Mouse (Mus musculus) monocyte, adult 5-6 weeks (primary cell): ENCODE results near the gene Gm36176. TPM values are rescaled to one million over a fixed set of nuclear protein-coding genes. Genes with fewer than 3 reads are reported as not detected.

Experiments
- ATAC-seq: fragments of 153-309, 156-312 bp; replicated peaks from 2 replicates; pipeline ENCODE4 v1.8.0; 2017; ENCODE audit warnings: mild to moderate bottlenecking; ENCODE audit not compliant: low TSS enrichment, insufficient number of reproducible peaks, severe bottlenecking, poor library complexity, low FRiP score
- total RNA-seq: library from RNA; stranded (forward); fragments of 200-1000, 200-491, 200-594 nt; gene quantifications from 3 replicates; pipeline ENCODE4 v1.2.3, GENCODE M21; 2017

Gm36176 gene
- total RNA-seq, 1 experiment from 2014 or later = not detected

DNA sequence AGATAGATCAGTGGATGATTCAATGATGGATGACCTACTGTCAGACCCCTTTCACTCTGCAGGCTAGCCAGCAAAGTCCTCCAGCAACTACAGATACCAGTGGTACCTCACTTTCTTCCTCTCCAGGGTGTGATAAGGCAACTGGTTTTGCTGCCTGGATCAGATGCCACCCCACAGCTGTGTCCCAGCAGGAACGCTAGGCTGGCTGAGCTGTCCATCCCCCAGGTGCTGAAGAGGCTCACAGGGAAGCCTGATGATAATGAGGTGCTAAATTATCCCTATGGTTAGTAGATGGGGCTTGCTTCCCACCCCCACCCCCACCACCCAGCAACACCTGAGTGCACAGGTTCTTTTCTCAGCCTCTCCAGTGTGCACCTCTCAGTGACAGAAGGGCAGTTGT lies 20.9 kb downstream of the Gm36176 start:
- no peak for ATAC-seq

DNA sequence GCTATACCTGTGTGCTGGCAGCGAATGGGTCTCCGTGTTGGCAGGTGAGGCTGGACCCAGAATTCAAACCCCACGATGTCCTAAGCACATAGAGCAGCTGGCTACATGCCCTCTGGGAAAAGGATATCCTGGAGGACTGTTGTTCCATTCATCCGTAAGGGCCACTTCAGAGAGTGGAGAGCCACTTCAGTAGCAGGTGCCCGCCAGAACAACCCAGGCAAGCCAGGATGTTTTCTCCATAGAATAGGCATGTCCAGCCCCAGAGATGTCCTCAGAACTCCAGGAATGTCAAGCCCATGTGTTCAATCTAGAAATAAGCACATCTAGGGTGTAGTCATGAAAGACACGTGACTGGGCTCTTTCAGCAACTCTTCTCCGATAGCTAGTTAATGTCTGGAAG lies 23.0 kb downstream of the Gm36176 start:
- no peak for ATAC-seq

GRCm38 (mm10) chr10:77878985-77879384 lies 32.4 kb downstream of the Gm36176 start:
- ATAC-seq = no peak

DNA sequence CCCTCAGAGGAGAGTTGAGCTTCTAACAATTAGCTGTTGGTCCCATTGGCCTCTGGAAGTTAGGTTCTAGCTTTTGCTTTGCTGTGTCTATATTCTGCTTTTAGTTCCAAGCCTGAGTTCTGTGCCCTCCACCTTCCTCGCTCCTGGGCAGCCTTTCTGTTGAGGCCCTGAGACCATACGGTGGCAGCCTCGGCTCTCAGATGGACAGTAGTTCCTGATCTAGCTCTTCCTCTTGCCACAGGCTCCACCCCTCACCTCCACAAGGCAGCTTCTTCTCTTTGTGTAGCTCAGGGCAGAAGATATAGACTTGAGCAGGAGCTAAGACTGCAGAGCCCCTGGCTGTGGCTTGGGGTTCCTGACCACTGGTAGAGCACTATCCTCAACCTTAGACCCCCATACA lies 33.7 kb downstream of the Gm36176 start:
- no peak for ATAC-seq

GRCm38 (mm10) chr10:77882553-77882952 lies 36.0 kb downstream of the Gm36176 start:
- no peak for ATAC-seq

GRCm38 (mm10) chr10:77886007-77886747 lies 39.6 kb downstream of the Gm36176 start:
- no peak for ATAC-seq

- ATAC-seq = no peak
Observed at GRCm38 (mm10) chr10:77890987-77891565, 44.5 kb downstream of the Gm36176 start.

DNA sequence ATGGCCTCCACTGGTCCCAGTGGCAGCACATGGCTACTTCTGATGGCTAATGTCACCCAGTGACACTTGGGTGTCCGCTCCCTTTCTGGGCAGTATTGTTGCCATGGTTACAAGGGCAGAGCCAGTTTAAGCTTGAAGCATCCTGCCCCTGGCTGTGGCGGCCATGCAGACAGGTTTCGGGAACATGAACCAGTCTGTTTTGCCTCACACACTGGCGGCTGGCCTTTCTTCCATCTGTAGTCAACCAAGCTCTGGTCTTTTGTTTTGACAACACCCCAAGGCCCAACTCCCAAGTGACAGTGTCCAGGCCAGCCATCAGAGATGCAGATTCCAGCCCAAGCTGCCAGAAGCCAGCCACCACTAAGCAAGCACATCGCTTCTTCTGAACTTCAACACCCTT lies 49.0 kb downstream of the Gm36176 start:
- ATAC-seq = no peak

Other genes starting within 250 kb of the Gm36176 start
- 84.2 to 128 TPM (median 126 TPM) in 3 replicates for gene Sumo3, start 240.7 kb upstream of the Gm36176 start, total RNA-seq
- gene Gm49325, start 240.6 kb upstream of the Gm36176 start, total RNA-seq = 1.7 to 5.5 TPM in 2 of 3 replicates, not detected in the other
- gene Ube2g2, start 224.5 kb upstream of the Gm36176 start, total RNA-seq = 60.6 to 127 TPM (median 70.3 TPM) in 3 replicates
- gene Tspear, start 160.2 kb upstream of the Gm36176 start, total RNA-seq = not detected in 3 replicates
- not detected in 3 replicates for gene Gm19402, start 156.0 kb upstream of the Gm36176 start, total RNA-seq
- gene Gm9508, start 149.6 kb upstream of the Gm36176 start, total RNA-seq = not detected in 3 replicates
- gene Gm10272, start 140.2 kb upstream of the Gm36176 start, total RNA-seq = not detected in 3 replicates
- gene Gm10024, start 135.3 kb upstream of the Gm36176 start, total RNA-seq = not detected in 3 replicates
- gene Gm10142, start 131.0 kb upstream of the Gm36176 start, total RNA-seq = not detected in 3 replicates
- gene Krtap12-1, start 126.2 kb upstream of the Gm36176 start, total RNA-seq = not detected in 3 replicates
- not detected in 3 replicates for gene Gm10100, start 120.3 kb upstream of the Gm36176 start, total RNA-seq
- gene Gm18596, start 104.2 kb upstream of the Gm36176 start, total RNA-seq = not detected in 3 replicates
- not detected in 3 replicates for gene Gm9736, start 95.4 kb upstream of the Gm36176 start, total RNA-seq
- gene Gm3233, start 87.1 kb upstream of the Gm36176 start, total RNA-seq = not detected in 3 replicates
- not detected in 3 replicates for gene Gm3238, start 75.5 kb upstream of the Gm36176 start, total RNA-seq
- gene Gm7138, start 69.9 kb upstream of the Gm36176 start, total RNA-seq = not detected in 3 replicates
- gene Gm3250, start 64.3 kb upstream of the Gm36176 start, total RNA-seq = not detected in 3 replicates
- not detected in 3 replicates for gene Gm7137, start 58.6 kb upstream of the Gm36176 start, total RNA-seq
- gene Gm9639, start 51.7 kb upstream of the Gm36176 start, total RNA-seq = not detected in 3 replicates
- not detected in 3 replicates for gene Gm19668, start 47.7 kb upstream of the Gm36176 start, total RNA-seq
- gene Gm9507, start 35.0 kb upstream of the Gm36176 start, total RNA-seq = not detected in 3 replicates
- gene Gm2696, start 32.1 kb upstream of the Gm36176 start, total RNA-seq = not detected in 3 replicates
- not detected in 3 replicates for gene Krtap10-4, start 19.7 kb upstream of the Gm36176 start, total RNA-seq
- not detected in 3 replicates for gene Krtap10-10, start 10.9 kb upstream of the Gm36176 start, total RNA-seq
- gene Gm10318, start 6.1 kb downstream of the Gm36176 start, total RNA-seq = not detected in 3 replicates
- not detected in 3 replicates for gene Gm3285, start 15.2 kb downstream of the Gm36176 start, total RNA-seq
- gene Lrrc3, start 55.7 kb downstream of the Gm36176 start, total RNA-seq = not detected in 3 replicates
- 27.0 to 37.5 TPM (median 35.8 TPM) in 3 replicates for gene Trpm2, start 123.8 kb downstream of the Gm36176 start, total RNA-seq
- gene 1810043G02Rik, start 131.7 kb downstream of the Gm36176 start, total RNA-seq = 4.8 to 8.2 TPM (median 5.5 TPM) in 3 replicates
- 46.0 to 51.9 TPM (median 46.4 TPM) in 3 replicates for gene Pfkl, start 163.3 kb downstream of the Gm36176 start, total RNA-seq
- gene Dnmt3l, start 195.1 kb downstream of the Gm36176 start, total RNA-seq = not detected in 3 replicates
- gene Aire, start 196.8 kb downstream of the Gm36176 start, total RNA-seq = not detected in 3 replicates
- 10.0 to 15.9 TPM (median 12.7 TPM) in 3 replicates for gene Icosl, start 222.5 kb downstream of the Gm36176 start, total RNA-seq